Mouse (Mus musculus) C2C12 (cell line): Measurements from ENCODE around the gene Kif1c.

ENCODE experiments used
- CTCF ChIP-seq: IDR thresholded peaks from one replicate; pipeline ENCODE4 v1.5.1; 2011; ENCODE audit not compliant: control insufficient read depth, insufficient read depth, insufficient read length
- MAX ChIP-seq: IDR thresholded peaks from one replicate; pipeline ENCODE4 v1.6.1; 2011; ENCODE audit warnings: mild to moderate bottlenecking, control low read depth
- USF1 ChIP-seq: IDR thresholded peaks from one replicate; pipeline ENCODE4 v1.6.1; 2011; ENCODE audit warnings: low read depth, mild to moderate bottlenecking, control low read depth, moderate library complexity

- no peak for TF ChIP-seq CTCF
- TF ChIP-seq USF1: no peak
- no peak for TF ChIP-seq MAX
These were observed 39.8 kb upstream of the Kif1c start for GRCm38 (mm10) chr11:70660571-70660970.
